Mouse (Mus musculus): Measurements from ENCODE around the gene Eif3i.

DNA sequence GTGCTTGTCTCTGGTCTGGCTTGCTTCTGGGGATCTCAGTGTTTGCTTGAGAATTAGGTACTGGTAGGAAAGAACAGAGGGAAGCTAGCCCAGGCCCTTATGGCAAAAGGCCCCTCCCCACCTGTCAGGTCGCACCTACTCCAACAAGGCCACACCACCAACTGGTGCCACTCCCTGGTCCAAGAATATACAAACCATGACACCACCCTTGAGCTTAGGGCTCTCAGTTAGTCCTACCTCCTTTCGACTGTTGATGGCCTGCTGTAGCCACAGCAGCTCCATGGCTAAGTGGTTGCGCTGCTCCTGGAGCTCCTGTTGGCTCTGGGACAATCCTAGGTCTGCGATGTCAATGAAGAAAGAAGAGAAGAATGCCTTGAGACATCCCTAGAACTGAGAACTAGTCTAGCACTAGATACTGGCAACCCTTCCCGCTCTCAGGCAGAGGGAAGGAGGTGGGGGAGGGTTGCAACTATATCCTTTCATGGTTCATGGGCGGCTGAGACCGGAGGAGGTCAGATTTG is 16.7 kb upstream of the Eif3i start:
- TF ChIP-seq EP300 (IDR thresholded peaks at IDR 0.05) (no peak), CTCF (IDR thresholded peaks at IDR 0.05) (no peak)

Data from lung, postnatal 0 days (tissue).